Mouse (Mus musculus): Measurements from ENCODE around the gene Mllt6.
"Not testable (repeated sequence)": the region's sequence is repeated elsewhere in the genome, so short reads cannot be mapped to it uniquely, and the experiment has no call there.

The Mllt6 gene

DNA sequence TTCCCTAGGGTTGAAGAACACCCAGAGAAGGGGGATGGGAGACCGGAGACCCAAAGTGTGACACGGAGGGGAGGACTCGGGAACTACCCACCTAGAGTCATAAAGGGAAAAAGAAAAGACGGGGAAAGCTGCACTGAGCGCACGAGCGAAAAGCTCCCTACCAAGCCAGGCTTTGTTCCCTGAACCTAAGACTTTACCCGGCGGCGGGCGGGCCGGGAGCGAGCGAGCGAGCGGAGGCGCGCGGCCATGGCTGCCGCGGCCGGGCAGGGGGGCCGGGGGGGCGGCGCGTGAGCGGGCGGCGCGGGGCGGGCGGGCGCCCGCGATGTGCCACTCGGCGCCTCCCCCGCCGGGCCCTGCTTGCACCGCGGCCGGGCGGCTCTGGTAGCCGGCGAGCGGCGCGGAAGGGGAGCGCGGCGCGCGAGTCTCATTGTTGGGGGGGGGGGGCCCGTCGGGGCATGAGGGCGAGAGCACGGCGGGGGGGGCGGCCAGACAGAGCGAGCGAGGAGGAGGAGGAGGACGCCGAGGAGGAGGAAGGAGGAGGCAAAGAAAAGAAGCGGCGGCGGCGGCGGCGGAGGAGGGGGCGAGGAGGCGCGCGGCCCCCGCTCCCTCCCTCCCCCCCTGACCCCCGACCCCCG lies at the start of gene Mllt6:
Gene Mllt6, plus strand, starts transcription at position 522 of the 635 bp plus-strand sequence.
- peak; percentile 83 to 92 for DNase-seq

DNA sequence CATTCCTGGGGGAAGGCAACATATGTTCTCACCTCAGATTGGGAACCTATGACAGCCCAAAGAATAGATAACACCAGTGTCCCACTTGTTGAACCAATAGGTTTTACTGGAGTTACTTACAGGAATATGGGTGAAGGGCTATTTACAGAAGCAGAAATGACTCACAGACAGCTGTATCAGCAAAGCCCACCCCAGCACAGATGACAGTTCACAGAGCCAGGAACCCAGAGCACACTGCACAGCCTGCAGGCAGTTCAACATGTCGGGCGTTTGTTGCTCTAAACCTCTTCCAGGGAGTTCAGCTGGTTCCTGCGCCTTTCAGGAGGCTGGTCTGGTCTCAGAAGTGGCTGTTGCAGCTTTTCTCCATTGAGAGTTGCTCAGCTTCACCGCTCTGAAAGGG lies 47.9 kb upstream of the Mllt6 start:
- no peak for DNase-seq

DNA sequence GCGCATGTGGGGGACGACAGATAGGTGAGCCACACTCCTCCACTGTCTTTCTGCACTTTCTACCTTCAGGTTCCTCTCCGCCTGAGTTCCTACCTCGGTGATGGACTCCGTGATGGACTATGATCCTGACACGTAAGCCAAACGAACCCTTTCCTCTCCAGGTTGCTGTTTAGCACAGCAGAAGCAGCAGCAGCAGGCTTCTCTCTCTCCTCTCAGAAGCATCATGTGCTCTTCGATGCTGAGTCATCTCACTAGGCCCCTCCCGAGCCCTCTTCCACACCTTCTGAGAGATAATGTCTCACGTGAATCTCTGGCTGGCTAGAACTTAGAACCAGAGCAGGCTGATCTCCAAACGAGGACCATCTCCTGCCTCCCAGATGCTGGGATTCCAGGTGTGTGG lies 44.8 kb upstream of the Mllt6 start:
- no peak for DNase-seq

DNA sequence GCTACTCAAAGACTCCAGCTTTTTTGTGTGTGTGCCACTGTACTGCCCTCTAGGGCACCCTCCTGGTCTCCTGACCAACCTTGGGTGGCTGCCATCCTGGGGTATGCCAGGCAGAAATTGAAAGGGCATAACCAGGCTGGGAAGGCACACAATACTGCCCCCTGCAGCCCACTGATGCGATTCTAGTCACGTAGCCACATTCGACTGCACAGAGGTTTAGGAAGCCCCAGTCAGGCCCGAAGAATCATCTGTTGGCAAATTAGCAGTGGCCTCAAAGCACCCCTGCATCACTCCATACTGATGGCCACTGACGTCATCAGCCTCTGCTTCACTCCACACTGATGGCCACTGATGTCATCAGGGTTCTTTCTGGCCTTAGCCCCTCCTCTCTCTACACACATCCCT lies 43.8 kb upstream of the Mllt6 start:
- DNase-seq, result peak; percentile 77 to 90

DNA sequence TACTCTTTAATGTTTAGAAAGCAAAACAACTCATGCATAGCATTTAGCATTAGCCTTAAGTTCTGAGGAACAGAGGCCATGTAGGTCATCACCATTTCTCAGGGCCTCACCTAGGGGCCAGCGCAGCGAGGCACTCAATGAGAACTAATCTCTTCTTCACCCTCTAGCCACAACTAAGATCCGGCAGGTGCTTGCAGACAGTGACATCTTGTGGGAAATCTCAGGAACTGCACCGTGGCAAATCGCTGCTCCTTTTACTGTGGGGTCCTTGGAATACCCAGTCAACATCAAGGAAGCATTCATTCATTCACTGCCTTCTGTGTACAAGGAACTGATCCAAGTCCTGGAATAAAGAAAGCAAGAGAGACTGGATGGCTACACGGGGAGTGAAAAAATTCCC lies 40.8 kb upstream of the Mllt6 start:
- peak; percentile 81 to 82 for DNase-seq

DNA sequence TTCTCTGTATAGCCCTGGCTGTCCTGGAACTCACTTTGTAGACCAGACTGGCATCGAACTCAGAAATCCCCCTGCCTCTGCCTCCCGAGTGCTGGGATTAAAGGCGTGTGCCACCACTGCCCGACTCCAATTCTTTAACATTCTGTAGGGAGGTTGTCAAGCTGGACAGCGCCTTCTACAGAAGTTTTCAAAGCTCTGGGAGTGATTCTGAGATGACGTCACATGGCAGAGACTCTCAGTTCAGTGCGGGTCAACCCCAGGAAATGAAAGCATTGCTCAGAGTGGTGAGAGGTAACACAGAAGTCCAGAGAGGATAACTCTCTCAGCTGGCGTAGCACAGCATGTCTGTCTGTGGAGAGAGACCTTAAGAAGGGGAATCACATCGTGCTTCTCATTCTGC lies 40.0 kb upstream of the Mllt6 start:
- DNase-seq, result no peak

DNA sequence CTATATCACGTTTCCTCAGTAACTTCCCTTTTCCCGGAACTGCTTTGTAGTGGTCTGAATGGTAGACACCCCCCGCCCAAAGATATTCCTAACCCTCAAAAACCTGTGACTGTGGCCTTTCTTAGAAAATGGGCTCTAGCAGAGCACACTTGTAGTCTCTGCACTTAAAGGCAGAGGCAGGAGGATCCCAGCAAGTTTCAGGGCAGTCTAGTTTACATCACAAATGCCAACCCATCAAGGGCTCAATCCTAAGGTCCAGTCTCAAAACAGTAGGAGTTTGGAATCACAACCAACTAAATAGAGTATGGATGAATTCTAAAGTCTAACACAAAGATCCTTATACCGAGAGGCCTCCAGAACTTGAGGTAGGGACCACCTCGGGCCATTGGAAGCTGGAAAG lies 37.7 kb upstream of the Mllt6 start:
- DNase-seq, result no peak

DNA sequence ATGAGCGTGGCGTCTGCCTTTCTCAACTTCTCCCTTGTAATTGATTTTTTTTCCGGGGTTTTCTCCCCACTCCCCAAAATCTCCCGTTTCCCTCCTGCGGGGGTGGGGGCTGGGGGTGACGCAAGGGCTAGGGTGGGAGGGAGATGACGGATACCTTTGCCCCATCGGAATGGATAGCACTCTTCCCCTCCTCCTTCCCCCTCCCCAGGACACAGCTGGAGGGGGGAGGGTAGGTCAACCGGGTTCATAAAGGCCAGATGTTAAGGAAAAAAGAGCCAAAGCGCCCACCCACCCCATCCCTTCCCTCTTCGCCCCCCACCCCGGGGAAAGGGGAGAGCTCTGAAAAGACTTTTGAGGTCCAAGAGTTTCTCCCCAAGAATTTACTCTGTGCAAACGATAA lies 36.8 kb upstream of the Mllt6 start:
- no peak for DNase-seq

DNA sequence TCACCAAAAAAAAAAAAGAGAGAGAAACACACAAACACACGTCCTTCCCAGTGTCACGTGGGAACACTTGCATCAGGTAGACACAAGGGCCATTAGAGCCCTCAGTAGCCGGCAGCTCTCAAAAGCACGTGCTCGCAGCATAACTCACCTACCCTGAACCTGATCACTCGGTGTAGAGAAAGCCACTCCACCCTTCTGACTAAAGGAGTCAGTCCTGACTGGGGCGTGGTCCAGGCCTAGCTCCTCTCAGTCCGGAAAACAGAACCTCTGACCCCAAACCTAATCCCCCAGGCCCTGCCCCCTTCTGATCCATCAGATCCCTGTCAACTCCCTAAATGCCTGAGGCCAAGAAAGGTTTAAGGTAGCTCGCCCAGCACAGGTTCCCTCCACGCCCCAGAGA lies 36.4 kb upstream of the Mllt6 start:
- DNase-seq, result no peak

DNA sequence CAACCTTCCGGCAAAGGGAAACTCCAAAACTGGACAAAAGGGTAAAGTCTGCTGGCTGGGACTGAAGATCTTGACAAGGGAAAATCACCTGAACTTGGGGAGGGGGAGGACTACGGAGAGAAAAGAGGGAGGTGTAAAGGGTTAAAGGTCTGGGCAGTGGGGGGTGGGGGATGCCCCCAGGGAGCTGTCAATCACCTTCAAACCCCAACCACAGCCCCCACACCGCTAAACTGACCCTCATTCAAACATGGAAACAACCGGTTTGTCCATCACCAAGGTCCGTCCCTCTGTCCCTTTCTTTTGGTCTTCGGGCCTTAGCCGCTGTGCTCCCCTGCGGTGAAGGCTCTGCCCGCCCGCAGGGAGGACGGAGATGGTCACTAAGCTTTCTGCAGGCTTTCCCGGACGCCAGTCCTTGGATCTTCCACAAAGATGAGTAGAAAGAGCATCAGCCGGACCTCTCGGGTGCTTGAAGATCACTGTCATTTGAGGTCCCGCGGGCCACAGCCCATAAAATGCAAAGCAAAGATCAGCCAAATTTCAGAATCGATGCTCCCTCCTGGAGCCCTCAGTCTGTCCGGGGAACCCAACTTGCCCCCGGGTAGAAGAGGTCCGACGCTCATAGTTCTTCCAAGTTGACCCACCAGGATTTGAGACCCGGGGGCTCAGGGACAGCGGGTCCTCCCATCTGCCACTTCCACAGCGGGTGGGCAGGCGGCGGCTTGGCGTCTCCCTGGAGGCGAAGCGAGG lies 35.5 kb upstream of the Mllt6 start:
- no peak for DNase-seq

DNA sequence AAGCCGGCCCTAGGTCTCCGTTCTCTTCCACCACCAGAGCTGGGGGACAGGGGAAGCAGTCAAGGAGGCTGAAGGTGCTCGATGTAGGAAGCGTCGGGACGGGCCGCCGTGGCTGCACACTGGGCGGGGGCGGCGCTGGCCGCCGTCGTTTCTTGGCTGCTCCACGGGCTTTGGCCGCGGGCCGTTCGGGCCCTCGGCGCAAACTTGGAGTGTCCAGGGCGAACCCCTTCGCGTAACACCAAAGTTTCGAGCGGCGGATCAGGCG lies 35.0 kb upstream of the Mllt6 start:
- DNase-seq, result peak in 1 of 2 experiments; percentile 36

DNA sequence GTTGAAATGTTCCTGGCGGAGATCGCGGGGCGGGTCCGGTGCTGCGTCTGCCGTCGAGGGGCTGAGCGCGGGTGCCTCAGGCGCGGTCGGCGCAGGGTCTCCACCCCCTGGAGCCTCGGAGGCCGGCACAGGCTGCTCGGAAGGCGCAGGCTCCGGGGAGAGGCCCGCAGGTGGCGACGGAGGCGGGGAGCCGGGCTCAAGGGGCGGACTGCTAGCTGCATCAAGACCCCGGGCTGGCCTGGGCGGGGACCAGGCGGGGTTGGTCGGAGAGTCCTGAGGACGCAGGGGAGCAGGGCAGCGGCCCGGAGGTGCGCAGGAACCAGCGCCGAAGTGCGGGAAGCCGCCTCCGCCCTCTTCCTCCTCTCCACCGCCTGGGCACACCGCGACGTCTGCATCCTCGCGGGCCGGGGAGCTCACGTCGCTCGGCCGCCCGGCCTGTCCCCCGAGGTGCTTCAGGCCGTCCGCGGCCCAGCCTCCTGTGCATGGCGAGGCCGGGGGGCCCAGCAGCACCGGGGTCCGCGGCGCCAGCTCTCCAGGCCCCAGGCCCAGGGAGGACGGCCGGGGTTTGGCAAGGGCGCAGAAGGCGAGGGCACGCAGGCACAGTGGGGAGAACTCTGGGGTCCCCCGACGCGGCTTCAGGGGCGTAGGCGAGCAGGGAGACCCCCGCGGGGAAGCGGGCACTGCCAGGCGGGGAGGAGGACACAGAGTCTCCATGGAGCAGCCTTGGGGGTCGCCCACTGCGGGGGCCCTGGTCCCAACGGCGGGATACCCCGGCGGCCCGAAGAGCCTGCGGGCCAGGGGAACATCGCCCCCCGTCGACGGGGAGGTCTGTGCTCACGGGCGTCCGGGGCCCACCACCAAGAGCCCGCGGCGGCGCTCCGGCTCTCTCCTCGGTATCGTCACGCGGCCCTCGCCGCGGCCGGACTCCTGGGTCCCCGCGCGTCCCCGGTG lies 34.4 kb upstream of the Mllt6 start:
- peak; percentile 25 to 45 for DNase-seq

DNA sequence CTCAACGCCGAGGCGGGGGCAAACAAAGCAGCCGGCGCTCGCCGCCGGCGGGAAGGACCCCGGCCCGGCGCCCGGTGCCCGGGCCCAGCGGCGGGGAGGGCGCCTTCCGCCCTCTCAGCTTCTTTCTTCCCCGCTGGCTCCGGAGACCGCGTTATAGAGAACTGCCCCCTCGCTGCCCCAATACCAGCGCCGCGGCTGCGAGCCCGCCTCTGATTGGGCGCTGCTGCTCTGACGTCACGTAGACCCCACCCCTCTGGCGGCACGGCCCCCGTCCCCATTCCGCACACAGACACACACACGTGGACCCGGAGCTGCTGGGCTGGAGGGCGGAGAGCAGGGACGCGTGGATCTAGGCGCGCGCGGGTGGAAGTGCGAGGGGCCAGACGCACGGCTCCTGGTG lies 33.6 kb upstream of the Mllt6 start, which contains the start of gene Epop:
Gene Epop, minus strand, starts transcription at position 127 of the 400 bp plus-strand sequence.
- peak; percentile 87 to 91 for DNase-seq

DNA sequence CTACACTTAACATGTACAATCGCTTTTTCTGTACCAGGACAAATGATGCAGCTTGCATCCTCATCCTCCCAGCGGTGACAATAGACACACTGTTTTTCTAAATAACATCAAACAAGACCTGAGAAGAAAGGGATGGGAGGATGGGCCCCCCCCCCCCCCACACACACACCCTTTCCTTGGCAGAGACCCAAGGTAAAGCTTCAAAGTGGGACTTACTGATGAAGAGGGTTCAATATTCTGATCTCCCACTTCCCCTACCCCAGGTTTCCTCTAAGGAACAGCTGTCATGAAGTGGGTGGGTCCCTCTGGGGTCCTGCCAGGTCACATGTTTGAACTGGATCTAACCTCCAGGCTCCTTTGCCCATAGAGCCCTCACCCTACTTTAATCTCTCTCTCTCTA lies 32.2 kb upstream of the Mllt6 start:
- no peak for DNase-seq

DNA sequence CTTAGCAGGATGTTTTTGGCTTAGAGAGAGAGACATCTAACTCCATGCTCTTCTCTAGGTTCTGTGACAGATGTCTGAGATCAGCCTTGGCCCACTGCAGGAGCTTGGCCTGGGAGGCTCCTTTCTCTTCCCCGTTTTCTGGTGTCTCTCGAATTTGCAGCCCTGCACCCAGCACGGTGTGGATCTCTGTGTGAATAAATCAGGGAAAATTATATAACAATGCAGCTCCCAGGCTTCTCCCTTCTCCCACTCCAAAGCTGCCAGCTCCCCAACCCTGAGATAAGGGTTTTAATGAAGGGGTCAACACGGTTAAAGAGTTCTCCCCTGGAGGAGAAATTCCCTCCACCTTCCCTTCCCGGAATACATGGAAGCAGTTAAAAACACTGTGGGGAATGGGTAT lies 31.7 kb upstream of the Mllt6 start:
- DNase-seq, result no peak

DNA sequence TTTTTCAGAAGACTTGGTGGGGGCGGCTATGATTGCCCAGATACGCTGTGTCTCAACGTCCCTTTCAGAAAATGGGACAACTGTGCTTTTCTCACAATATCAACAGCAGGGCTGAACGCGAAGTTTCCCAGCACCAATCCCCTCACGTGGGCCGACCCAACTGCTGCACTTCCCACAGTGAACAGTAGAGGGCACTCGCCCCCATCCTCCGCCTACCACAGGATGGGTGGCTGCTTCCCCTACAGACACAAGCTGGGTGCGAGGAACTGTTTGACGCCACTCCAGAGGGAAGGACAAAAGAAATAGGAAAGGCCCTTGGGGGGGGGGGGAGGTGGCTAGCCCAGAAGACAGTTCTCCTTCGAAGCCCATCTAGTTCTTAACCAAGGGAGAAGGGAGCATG lies 31.3 kb upstream of the Mllt6 start:
- peak; percentile 89 for DNase-seq

DNA sequence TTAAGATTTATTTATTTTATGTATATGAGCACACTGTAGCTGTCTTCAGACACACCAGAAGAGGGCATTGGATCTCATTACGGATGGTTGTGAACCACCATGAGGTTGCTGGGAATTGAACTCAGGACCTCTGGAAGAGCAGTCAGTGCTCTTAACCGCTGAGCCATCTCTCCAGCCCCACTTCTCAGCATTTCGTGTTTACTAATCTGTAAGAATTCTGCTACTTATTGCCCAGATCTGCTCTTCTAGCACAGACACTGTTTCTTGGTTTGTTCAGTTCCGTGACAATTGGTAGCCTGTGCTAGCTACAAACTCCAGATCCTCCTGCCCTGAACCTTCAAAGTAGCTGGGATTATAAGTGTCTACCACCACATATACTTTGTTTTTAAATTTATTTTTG lies 30.8 kb upstream of the Mllt6 start:
- not testable (repeated sequence) for DNase-seq

DNA sequence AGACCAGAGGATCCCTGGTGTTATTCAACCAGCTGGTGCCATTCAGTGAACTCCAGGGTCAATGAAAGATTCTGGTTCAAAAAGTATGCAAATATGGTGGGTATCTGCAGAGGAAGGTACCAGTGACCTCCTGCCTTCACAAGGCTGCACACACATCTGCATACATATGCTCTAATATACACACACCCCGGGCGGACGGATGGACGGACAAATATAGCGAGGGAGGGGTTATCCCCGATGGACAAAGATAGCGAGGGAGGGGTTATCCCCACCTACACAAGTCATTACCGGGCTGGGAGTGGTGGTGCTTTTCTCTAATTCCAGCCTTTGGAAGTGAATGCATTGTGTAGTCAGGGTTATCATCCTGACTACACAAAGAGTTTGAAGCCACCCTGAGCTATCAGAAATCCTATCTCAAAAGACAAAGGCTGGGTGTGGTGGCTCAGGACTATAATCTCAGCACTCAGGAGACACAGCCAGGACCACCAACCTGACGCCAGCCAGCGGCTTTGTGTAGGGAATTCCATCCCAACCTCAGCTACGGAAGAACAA lies 27.7 kb upstream of the Mllt6 start:
- DNase-seq, result no peak

DNA sequence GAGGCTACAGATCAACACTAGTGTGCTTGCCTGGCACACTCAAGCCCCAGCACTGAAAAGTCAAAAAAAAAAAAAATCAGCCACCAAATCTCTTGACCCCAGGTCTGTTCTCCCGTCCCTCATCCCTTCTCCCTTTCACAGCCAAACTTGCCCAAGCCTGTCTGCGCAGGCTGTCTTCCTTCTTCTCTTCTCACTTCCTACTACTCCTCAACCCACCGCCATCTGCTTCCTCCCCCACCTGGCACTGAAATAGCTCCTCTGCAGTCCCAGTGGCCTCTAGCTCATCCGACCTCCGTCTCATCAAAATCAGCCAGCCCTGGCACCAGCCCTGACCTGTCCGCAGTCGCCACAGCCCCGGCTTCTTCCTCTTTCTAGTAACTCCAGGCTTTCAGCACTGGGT lies 21.5 kb upstream of the Mllt6 start:
- DNase-seq, result peak; percentile 60 to 67

DNA sequence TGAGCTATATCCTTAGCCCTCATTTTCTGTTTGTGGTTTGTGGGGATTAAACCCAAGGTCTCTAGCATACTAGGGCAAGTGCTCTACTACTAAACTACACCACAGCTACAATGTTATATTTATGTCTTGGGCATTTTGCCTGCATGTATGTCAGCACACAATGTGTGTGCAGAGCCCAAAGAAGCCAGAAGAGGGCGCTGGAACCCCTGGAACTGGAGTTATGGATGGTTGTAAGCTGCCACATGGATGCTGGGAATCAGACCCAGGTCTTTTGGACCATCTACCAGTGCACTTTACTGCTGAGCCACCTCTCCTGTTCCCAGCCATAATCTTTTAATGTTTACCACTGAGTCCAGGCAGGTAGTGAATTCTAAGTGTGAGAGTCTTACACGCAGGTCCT lies 20.5 kb upstream of the Mllt6 start:
- no peak for DNase-seq

DNA sequence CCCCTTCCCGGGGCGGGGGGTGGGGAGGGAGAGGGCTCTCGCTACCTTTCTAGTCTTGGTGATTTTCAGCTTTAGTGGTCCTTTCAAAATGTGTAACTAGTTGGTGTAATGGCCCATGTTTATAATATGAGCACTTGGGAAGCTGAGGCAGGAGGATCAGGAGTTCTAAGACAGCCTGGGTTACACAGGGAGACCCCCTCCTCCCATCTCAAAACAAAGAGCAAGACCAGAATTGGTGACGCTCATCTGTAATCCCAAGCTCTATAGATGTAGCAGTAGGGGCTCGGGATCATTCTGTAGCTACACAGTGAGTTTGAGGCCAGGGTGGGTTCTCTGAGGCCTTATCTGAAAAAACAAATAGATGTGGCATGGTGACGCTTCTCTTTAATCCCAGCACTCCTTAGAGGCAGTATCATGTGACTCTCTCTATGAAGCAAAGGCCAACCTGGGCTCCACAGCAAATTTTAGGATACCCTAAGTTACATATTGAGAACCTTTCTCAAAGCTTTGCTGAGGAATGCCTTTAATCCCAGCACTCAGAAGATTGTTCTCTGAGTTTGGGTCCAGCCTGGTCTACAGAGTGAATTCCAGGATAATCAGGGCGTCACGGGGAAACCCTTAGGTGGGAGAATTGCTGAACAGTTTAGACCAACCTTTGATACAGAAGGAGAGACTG lies 19.7 kb upstream of the Mllt6 start:
- no peak for DNase-seq

DNA sequence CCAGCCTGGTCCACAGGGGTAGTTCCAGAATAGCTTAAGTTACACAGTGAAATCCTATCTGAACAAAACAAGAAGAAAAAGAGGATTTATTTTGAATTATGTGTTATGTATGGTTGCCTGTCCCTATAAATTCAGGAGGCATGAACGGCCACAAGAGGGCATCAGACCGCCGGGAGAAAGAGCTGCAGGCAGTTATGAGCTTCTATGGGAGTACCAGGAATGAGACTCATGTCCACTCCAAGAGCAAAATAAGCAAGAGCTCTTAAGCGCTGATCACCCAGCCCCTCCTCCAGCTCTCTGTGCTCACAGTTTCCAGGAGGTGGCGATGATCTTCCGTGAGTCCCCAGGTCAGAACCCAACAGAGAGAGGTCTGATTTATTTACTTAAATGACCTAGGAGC lies 18.4 kb upstream of the Mllt6 start:
- DNase-seq, result peak; percentile 73 to 86

DNA sequence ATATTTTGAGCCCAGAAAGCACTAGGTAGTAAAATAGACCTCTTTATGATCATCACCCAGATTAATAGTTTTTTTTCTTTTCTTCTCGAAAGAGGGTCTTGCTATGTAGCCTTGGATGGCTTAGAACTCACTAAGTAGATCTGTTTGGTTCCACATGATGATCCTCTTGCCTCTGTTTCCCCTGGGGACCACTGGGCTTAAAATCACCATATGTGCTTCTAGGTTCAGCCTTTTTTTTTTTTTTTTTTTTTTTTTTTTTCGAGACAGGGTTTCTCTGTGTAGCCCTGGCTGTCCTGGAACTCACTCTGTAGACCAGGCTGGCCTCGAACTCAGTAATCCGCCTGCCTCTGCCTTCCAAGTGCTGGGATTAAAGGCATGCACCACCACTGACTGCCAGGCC lies 14.7 kb upstream of the Mllt6 start:
- not testable (repeated sequence) for DNase-seq
